Mouse (Mus musculus): Measurements from ENCODE around the gene Pdss1. TPM values are rescaled to one million over a fixed set of nuclear protein-coding genes. Genes with fewer than 3 reads are reported as not detected.

The Pdss1 gene
- total and polyA plus RNA-seq, 2 experiments from 2014 or later = 22.4 to 32.7 TPM

DNA sequence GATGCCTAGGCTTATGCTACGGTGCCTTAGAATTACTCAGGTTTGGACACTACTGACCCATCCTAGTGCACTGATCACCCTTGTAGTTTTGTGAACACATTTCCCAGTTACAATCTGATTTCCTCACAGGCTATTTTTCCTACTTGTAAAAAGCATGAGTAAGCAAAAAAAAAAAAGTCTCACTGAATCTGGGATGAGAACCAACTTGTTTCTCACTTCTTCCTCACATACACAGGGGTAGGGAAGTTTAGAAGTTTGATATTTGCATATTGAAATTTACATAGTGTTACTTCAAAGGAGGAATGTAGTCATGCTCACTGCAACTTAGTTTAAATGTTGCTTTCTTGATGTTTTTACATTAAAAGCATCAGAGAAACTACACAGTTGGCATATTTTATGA is 38.2 kb downstream of the Pdss1 start:
- H3K27ac ChIP-seq (ENCODE audit: low read depth) = no peak overlapping the region
- H3K4me2 ChIP-seq (ENCODE audit: low read depth, low read length) = no peak overlapping the region
- no peaks in the 10 kb centered on the region for H3K4me1 ChIP-seq (ENCODE audit: control insufficient read depth, insufficient read depth)
- 83% methylated on average over 1 of the region's 1 CpGs for WGBS
- TF ChIP-seq EP300 (IDR thresholded peaks at IDR 0.05; ENCODE audit: low read depth) = no peak
- no peak for TF ChIP-seq CTCF (IDR thresholded peaks at IDR 0.05; ENCODE audit: low read depth)
- no peaks in the 10 kb centered on the region for H3K9me3 ChIP-seq (replicated peaks; ENCODE audit: control insufficient read depth, low read length)
- ATAC-seq (ENCODE audit: insufficient read depth, low read depth) (no peak), DNase-seq (ENCODE audit: low spot score) (no peak)
- H3K36me3 ChIP-seq (replicated peaks; ENCODE audit: control insufficient read depth, insufficient read depth, low read length) = peaks cover 60% of the 10 kb centered on the region
- H3K9ac ChIP-seq (replicated peaks; ENCODE audit: low read depth, low read length) = no peak overlapping the region
- no peaks in the 10 kb centered on the region for H3K27me3 ChIP-seq (ENCODE audit: control insufficient read depth, insufficient read depth, low read length)
- no peak overlapping the region for H3K4me3 ChIP-seq (ENCODE audit: low read depth, low read length)

- 19% methylated on average over 4 of the region's 4 CpGs for WGBS
- TF ChIP-seq EP300 (IDR thresholded peaks at IDR 0.05; ENCODE audit: low read depth) (no peak), CTCF (IDR thresholded peaks at IDR 0.05; ENCODE audit: low read depth) (no peak)
Measured at GRCm38 (mm10) chr2:22949956-22950355, 54.6 kb downstream of the Pdss1 start.

DNA sequence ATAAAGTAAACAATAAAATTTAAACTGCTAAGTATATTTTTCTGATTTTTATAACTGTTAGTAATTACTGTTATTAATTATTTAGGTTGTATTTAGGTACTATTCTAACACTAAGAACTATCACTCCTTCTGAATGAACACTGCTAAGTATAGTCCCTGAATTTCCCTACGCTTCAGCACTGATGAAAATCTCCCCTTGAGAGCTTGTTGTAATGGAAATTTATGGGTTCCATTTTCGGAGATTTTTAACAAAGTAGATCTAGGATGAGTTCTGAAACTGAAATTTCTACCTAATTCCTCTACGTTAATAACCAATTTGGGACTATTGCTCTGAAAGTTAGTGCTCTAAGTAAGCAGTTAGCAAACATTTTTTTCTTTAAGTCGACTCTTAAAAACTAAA is 59.0 kb downstream of the Pdss1 start:
- DNase-seq (ENCODE audit: low spot score) (no peak), ATAC-seq (ENCODE audit: insufficient read depth, low read depth) (no peak)
- 87% methylated on average over 4 of the region's 4 CpGs for WGBS
- H3K4me1 ChIP-seq (ENCODE audit: control insufficient read depth, insufficient read depth) = no peaks in the 10 kb centered on the region
- H3K4me2 ChIP-seq (ENCODE audit: low read depth, low read length) = no peak overlapping the region
- no peak overlapping the region for H3K4me3 ChIP-seq (ENCODE audit: low read depth, low read length)
- no peak overlapping the region for H3K27ac ChIP-seq (ENCODE audit: low read depth)
- TF ChIP-seq EP300 (IDR thresholded peaks at IDR 0.05; ENCODE audit: low read depth) = no peak
- no peak for TF ChIP-seq CTCF (IDR thresholded peaks at IDR 0.05; ENCODE audit: low read depth)
- no peaks in the 10 kb centered on the region for H3K27me3 ChIP-seq (ENCODE audit: control insufficient read depth, insufficient read depth, low read length)
- no peaks in the 10 kb centered on the region for H3K9me3 ChIP-seq (replicated peaks; ENCODE audit: control insufficient read depth, low read length)
- H3K9ac ChIP-seq (replicated peaks; ENCODE audit: low read depth, low read length) = no peak overlapping the region
- peaks cover 14% of the 10 kb centered on the region; the same call in 1 of the 2 replicates for H3K36me3 ChIP-seq (replicated peaks; ENCODE audit: control insufficient read depth, insufficient read depth, low read length)

More at GRCm38 (mm10) chr2:22949956-22950355, 54.6 kb downstream of the Pdss1 start:
- DNase-seq (ENCODE audit: low spot score) = peak; percentile 6
- Histone ChIP-seq H3K36me3 (replicated peaks; ENCODE audit: control insufficient read depth, insufficient read depth, low read length) (peaks cover 11% of the 10 kb centered on the region), H3K4me2 (ENCODE audit: low read depth, low read length) (no peak overlapping the region), H3K27me3 (ENCODE audit: control insufficient read depth, insufficient read depth, low read length) (no peaks in the 10 kb centered on the region), H3K9ac (replicated peaks; ENCODE audit: low read depth, low read length) (no peak overlapping the region), H3K27ac (ENCODE audit: low read depth) (peak overlapping the region; percentile 25; the same call in 1 of the 2 replicates), H3K9me3 (replicated peaks; ENCODE audit: control insufficient read depth, low read length) (no peaks in the 10 kb centered on the region), H3K4me3 (ENCODE audit: low read depth, low read length) (no peak overlapping the region), H3K4me1 (ENCODE audit: control insufficient read depth, insufficient read depth) (no peaks in the 10 kb centered on the region)
- no peak for ATAC-seq (ENCODE audit: insufficient read depth, low read depth)

DNA sequence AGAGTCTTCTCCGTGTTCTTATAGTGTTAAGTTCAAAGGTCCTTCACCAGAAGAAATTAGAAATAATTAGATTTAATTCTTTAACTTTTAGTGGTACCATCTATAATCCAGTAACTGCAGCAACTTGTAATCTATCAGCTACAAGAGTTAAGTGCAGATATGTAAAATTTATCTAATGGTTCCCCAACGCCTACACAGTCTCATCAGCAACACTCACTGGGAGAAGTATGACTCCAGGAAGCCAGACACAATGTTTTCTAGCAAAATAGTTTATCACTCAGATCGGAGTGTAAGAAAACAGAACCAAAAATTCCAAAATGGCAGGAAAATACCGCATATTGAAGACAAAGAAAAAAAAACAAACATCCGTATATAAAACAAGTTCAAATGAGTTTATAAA is 60.6 kb downstream of the Pdss1 start:
- no peak for ATAC-seq (ENCODE audit: insufficient read depth, low read depth)
- H3K4me3 ChIP-seq (ENCODE audit: low read depth, low read length) = no peak overlapping the region

GRCm38 (mm10) chr2:22957415-22957814 is 62.1 kb downstream of the Pdss1 start:
- DNase-seq (ENCODE audit: low spot score) = no peak
- 79% methylated on average over 1 of the region's 1 CpGs for WGBS
- Histone ChIP-seq H3K27me3 (ENCODE audit: control insufficient read depth, insufficient read depth, low read length) (no peaks in the 10 kb centered on the region), H3K4me3 (ENCODE audit: low read depth, low read length) (no peak overlapping the region), H3K36me3 (replicated peaks; ENCODE audit: control insufficient read depth, insufficient read depth, low read length) (peaks cover 19% of the 10 kb centered on the region), H3K4me1 (ENCODE audit: control insufficient read depth, insufficient read depth) (no peaks in the 10 kb centered on the region), H3K9ac (replicated peaks; ENCODE audit: low read depth, low read length) (no peak overlapping the region), H3K9me3 (replicated peaks; ENCODE audit: control insufficient read depth, low read length) (no peaks in the 10 kb centered on the region), H3K27ac (ENCODE audit: low read depth) (no peak overlapping the region), H3K4me2 (ENCODE audit: low read depth, low read length) (no peak overlapping the region)
- ATAC-seq (ENCODE audit: insufficient read depth, low read depth) = no peak
- no peak for TF ChIP-seq EP300 (IDR thresholded peaks at IDR 0.05; ENCODE audit: low read depth)
- TF ChIP-seq CTCF (IDR thresholded peaks at IDR 0.05; ENCODE audit: low read depth) = no peak

More for the DNA sequence above, 60.6 kb downstream of the Pdss1 start:
- Histone ChIP-seq H3K27ac (ENCODE audit: low read depth) (no peak overlapping the region), H3K4me2 (ENCODE audit: low read depth, low read length) (no peak overlapping the region), H3K36me3 (replicated peaks; ENCODE audit: control insufficient read depth, insufficient read depth, low read length) (peaks cover 19% of the 10 kb centered on the region; the same call in 1 of the 2 replicates), H3K4me1 (ENCODE audit: control insufficient read depth, insufficient read depth) (no peaks in the 10 kb centered on the region), H3K9me3 (replicated peaks; ENCODE audit: control insufficient read depth, low read length) (no peaks in the 10 kb centered on the region), H3K9ac (replicated peaks; ENCODE audit: low read depth, low read length) (no peak overlapping the region), H3K27me3 (ENCODE audit: control insufficient read depth, insufficient read depth, low read length) (no peaks in the 10 kb centered on the region)
- DNase-seq (ENCODE audit: low spot score) = no peak
- no peak for TF ChIP-seq EP300 (IDR thresholded peaks at IDR 0.05; ENCODE audit: low read depth)
- no peak for TF ChIP-seq CTCF (IDR thresholded peaks at IDR 0.05; ENCODE audit: low read depth)
- 80% methylated on average over 5 of the region's 5 CpGs for WGBS

DNA sequence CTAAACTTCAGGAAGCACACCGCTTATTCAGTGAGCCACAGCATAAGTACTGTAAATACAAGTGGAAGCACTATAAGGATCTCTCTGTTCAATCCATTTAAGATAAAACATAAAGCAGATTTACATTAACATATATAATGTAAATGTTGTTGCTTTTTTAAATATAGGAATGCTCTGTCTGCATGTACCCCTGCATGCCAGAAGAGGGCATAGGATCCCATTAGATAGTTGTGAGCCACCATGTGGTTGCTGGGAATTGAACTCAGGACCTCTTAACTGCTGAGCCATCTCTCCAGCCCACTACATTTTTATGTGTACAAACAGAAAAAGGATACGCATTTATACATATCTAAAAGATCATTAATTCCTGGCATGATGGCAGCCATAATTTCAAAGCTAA is 66.4 kb downstream of the Pdss1 start:
- ATAC-seq (ENCODE audit: insufficient read depth, low read depth) = no peak
- DNase-seq (ENCODE audit: low spot score) = no peak
- no peak overlapping the region for H3K9ac ChIP-seq (replicated peaks; ENCODE audit: low read depth, low read length)
- H3K4me2 ChIP-seq (ENCODE audit: low read depth, low read length) = no peak overlapping the region
- no peaks in the 10 kb centered on the region for H3K4me1 ChIP-seq (ENCODE audit: control insufficient read depth, insufficient read depth)
- no peak overlapping the region for H3K4me3 ChIP-seq (ENCODE audit: low read depth, low read length)
- H3K9me3 ChIP-seq (replicated peaks; ENCODE audit: control insufficient read depth, low read length) = no peaks in the 10 kb centered on the region
- WGBS = 93% methylated on average over 2 of the region's 2 CpGs
- H3K36me3 ChIP-seq (replicated peaks; ENCODE audit: control insufficient read depth, insufficient read depth, low read length) = peaks cover 13% of the 10 kb centered on the region
- TF ChIP-seq CTCF (IDR thresholded peaks at IDR 0.05; ENCODE audit: low read depth) = no peak
- TF ChIP-seq EP300 (IDR thresholded peaks at IDR 0.05; ENCODE audit: low read depth) = no peak
- no peaks in the 10 kb centered on the region for H3K27me3 ChIP-seq (ENCODE audit: control insufficient read depth, insufficient read depth, low read length)
- H3K27ac ChIP-seq (ENCODE audit: low read depth) = no peak overlapping the region

Data from heart, postnatal 0 days (tissue).